Mouse (Mus musculus) cortical plate, adult 2 months (tissue): Measurements from ENCODE around the gene Ttc30a1.

Experiments used
- CTCF ChIP-seq: fragments of 200-500 bp; IDR thresholded peaks from 2 replicates; pipeline ENCODE4 v1.5.1; 2011; ENCODE audit warnings: mild to moderate bottlenecking, control low read depth, low read length; ENCODE audit not compliant: insufficient read depth; ENCODE audit errors: extremely low read depth
- POLR2A ChIP-seq: fragments of 200-500 bp; IDR thresholded peaks from 2 replicates; pipeline ENCODE4 v1.6.1; 2011; ENCODE audit warnings: mild to moderate bottlenecking, low read length, control low read depth; ENCODE audit not compliant: insufficient read depth; ENCODE audit errors: extremely low read depth

GRCm38 (mm10) chr2:75930941-75931340 is 50.8 kb downstream of the Ttc30a1 start:
- no peak for TF ChIP-seq POLR2A
- no peak for TF ChIP-seq CTCF
